Mouse (Mus musculus) limb, embryonic 13.5 days (tissue): Measurements from ENCODE around the gene Tmem220. TPM values are rescaled to one million over a fixed set of nuclear protein-coding genes. Genes with fewer than 3 reads are reported as not detected.
"Not testable (repeated sequence)": the region's sequence is repeated elsewhere in the genome, so short reads cannot be mapped to it uniquely, and the experiment has no call there.

Source experiments
- ATAC-seq: fragments of 200-750 bp; cut with Nextera tagmentation; 2 replicates; pipeline ENCODE4 v1.8.0; 2017; ENCODE audit warnings: low read depth, moderate number of reproducible peaks, moderate TSS enrichment; ENCODE audit not compliant: low FRiP score
- H3K27ac ChIP-seq: fragments of 300-500 bp; sonication (generic); 2 replicates; pipeline ENCODE4 v1.5.1; 2015; ENCODE audit warnings: inconsistent platforms, mild to moderate bottlenecking, moderate library complexity
- H3K27me3 ChIP-seq: fragments of 300-500 bp; sonication (generic); 2 replicates; pipeline ENCODE4 v1.6.1; 2015; ENCODE audit warnings: mild to moderate bottlenecking, inconsistent platforms
- H3K36me3 ChIP-seq: fragments of 300-500 bp; sonication (generic); 2 replicates; pipeline ENCODE4 v1.6.1; 2015; ENCODE audit warnings: inconsistent platforms, mild to moderate bottlenecking, moderate library complexity
- H3K4me1 ChIP-seq: fragments of 300-500 bp; sonication (generic); 2 replicates; pipeline ENCODE4 v1.6.1; 2015; ENCODE audit warnings: inconsistent platforms
- H3K4me2 ChIP-seq: fragments of 300-500 bp; sonication (generic); replicated peaks from 2 replicates; pipeline ENCODE4 v1.6.1; 2015; ENCODE audit warnings: inconsistent platforms, mild to moderate bottlenecking, moderate library complexity
- H3K4me3 ChIP-seq: fragments of 300-500 bp; sonication (generic); 2 replicates; pipeline ENCODE4 v1.5.1; 2015; ENCODE audit warnings: moderate library complexity, mild to moderate bottlenecking, inconsistent platforms
- H3K9ac ChIP-seq: fragments of 300-500 bp; sonication (generic); 2 replicates; pipeline ENCODE4 v1.6.1; 2015; ENCODE audit warnings: mild to moderate bottlenecking, inconsistent platforms
- H3K9me3 ChIP-seq: fragments of 300-500 bp; sonication (generic); 2 replicates; pipeline ENCODE4 v1.6.1; 2016; ENCODE audit warnings: inconsistent platforms
- WGBS: fragments of 180-500 bp; shearing (Covaris S2); methylation state at CpG from one replicate; pipeline ENCODE4 v1.1.7; 2015; 5-methylcytosine and 5-hydroxymethylcytosine counted together
- polyA plus RNA-seq: library from polyadenylated mRNA; unstranded; fragments of >200 nt; fragmentation: Nextera tagmentation; extraction: Ambion mirVana; gene quantifications from 2 replicates; pipeline ENCODE4 v1.2.1, GENCODE M21; 2015

The Tmem220 gene
- polyA plus RNA-seq, 1 experiment from 2014 or later: 1.6 TPM

- WGBS: 87% methylated on average over 13 of the region's 13 CpGs
- Histone ChIP-seq H3K4me3 (no peak overlapping the region), H3K9me3 (no peaks in the 10 kb centered on the region), H3K4me2 (no peak overlapping the region), H3K27me3 (peaks cover 12% of the 10 kb centered on the region), H3K27ac (no peak overlapping the region), H3K4me1 (peaks cover 17% of the 10 kb centered on the region; the same call in 1 of the 2 replicates), H3K9ac (no peak overlapping the region), H3K36me3 (no peaks in the 10 kb centered on the region)
- no peak for ATAC-seq
Measured at GRCm38 (mm10) chr11:67022354-67023115, 2.4 kb upstream of the Tmem220 start.

- H3K27me3 ChIP-seq: peaks cover 12% of the 10 kb centered on the region
- not testable (repeated sequence) for H3K4me3 ChIP-seq, ATAC-seq, H3K36me3 ChIP-seq, H3K4me2 ChIP-seq, H3K27ac ChIP-seq, H3K9me3 ChIP-seq, H3K9ac ChIP-seq
- peaks cover 10% of the 10 kb centered on the region; the same call in 1 of the 2 replicates for H3K4me1 ChIP-seq
- 39% methylated on average over 1 of the region's 1 CpGs for whole genome bisulfite sequencing
Measured at GRCm38 (mm10) chr11:67023191-67023590, 1.8 kb upstream of the Tmem220 start.

GRCm38 (mm10) chr11:67023802-67024340 is 1.1 kb upstream of the Tmem220 start:
- Histone ChIP-seq H3K36me3 (no peaks in the 10 kb centered on the region), H3K27ac (no peak overlapping the region), H3K27me3 (peaks cover 12% of the 10 kb centered on the region; the same call in 1 of the 2 replicates), H3K4me2 (peak overlapping the region; percentile 76), H3K4me1 (0 out of 2 replicates have a peak, but pooled peaks cover 8% of the 10 kb centered on the region), H3K9ac (no peak overlapping the region), H3K9me3 (no peaks in the 10 kb centered on the region), H3K4me3 (no peak overlapping the region)
- WGBS: 40% methylated on average over 6 of the region's 6 CpGs
- ATAC-seq: no peak

GRCm38 (mm10) chr11:67030904-67031602 is 6.1 kb downstream of the Tmem220 start:
- H3K9ac ChIP-seq: no peak overlapping the region
- no peak for ATAC-seq
- no peak overlapping the region for H3K4me3 ChIP-seq
- no peaks in the 10 kb centered on the region for H3K27me3 ChIP-seq
- no peak overlapping the region for H3K4me2 ChIP-seq
- WGBS: 54% methylated on average over 16 of the region's 16 CpGs
- H3K9me3 ChIP-seq: no peaks in the 10 kb centered on the region
- H3K36me3 ChIP-seq: no peaks in the 10 kb centered on the region
- no peak overlapping the region for H3K27ac ChIP-seq
- no peaks in the 10 kb centered on the region for H3K4me1 ChIP-seq

- Histone ChIP-seq H3K4me1 (no peaks in the 10 kb centered on the region), H3K4me2 (no peak overlapping the region), H3K27ac (no peak overlapping the region), H3K9me3 (no peaks in the 10 kb centered on the region), H3K9ac (no peak overlapping the region), H3K36me3 (no peaks in the 10 kb centered on the region), H3K4me3 (no peak overlapping the region), H3K27me3 (no peaks in the 10 kb centered on the region)
- 60% methylated on average over 2 of the region's 2 CpGs for WGBS
- ATAC-seq: no peak
Measured at GRCm38 (mm10) chr11:67031603-67031915, 6.6 kb downstream of the Tmem220 start.

GRCm38 (mm10) chr11:67034775-67035485 is 10.0 kb downstream of the Tmem220 start:
- no peak overlapping the region for H3K27ac ChIP-seq

GRCm38 (mm10) chr11:67036229-67036628 is 11.3 kb downstream of the Tmem220 start:
- no peak overlapping the region for H3K9ac ChIP-seq
- H3K4me1 ChIP-seq: no peaks in the 10 kb centered on the region
- no peaks in the 10 kb centered on the region for H3K9me3 ChIP-seq
- H3K27me3 ChIP-seq: no peaks in the 10 kb centered on the region
- 89% methylated on average over 6 of the region's 6 CpGs for WGBS
- H3K36me3 ChIP-seq: peaks cover 42% of the 10 kb centered on the region
- no peak for ATAC-seq
- H3K27ac ChIP-seq: no peak overlapping the region
- no peak overlapping the region for H3K4me3 ChIP-seq
- H3K4me2 ChIP-seq: no peak overlapping the region

More at GRCm38 (mm10) chr11:67034775-67035485, 10.0 kb downstream of the Tmem220 start:
- H3K4me2 ChIP-seq: no peak overlapping the region
- H3K27me3 ChIP-seq: no peaks in the 10 kb centered on the region
- no peaks in the 10 kb centered on the region for H3K4me1 ChIP-seq
- no peaks in the 10 kb centered on the region for H3K9me3 ChIP-seq
- H3K9ac ChIP-seq: no peak overlapping the region
- no peak for ATAC-seq
- 83% methylated on average over 4 of the region's 4 CpGs for WGBS
- H3K4me3 ChIP-seq: no peak overlapping the region
- peaks cover 29% of the 10 kb centered on the region for H3K36me3 ChIP-seq

GRCm38 (mm10) chr11:67036892-67037291 is 11.9 kb downstream of the Tmem220 start:
- H3K27me3 ChIP-seq: no peaks in the 10 kb centered on the region
- H3K4me1 ChIP-seq: no peaks in the 10 kb centered on the region
- peaks cover 48% of the 10 kb centered on the region for H3K36me3 ChIP-seq
- no peak overlapping the region for H3K9ac ChIP-seq
- H3K27ac ChIP-seq: no peak overlapping the region
- H3K9me3 ChIP-seq: no peaks in the 10 kb centered on the region
- H3K4me3 ChIP-seq: no peak overlapping the region
- H3K4me2 ChIP-seq: no peak overlapping the region
- ATAC-seq: no peak
- WGBS: 95% methylated on average over 9 of the region's 9 CpGs

- Histone ChIP-seq H3K27ac (no peak overlapping the region), H3K27me3 (no peaks in the 10 kb centered on the region), H3K4me3 (no peak overlapping the region), H3K4me1 (no peaks in the 10 kb centered on the region), H3K9ac (no peak overlapping the region), H3K36me3 (peaks cover 53% of the 10 kb centered on the region), H3K9me3 (no peaks in the 10 kb centered on the region), H3K4me2 (no peak overlapping the region)
- WGBS: 95% methylated on average over 3 of the region's 3 CpGs
- ATAC-seq: no peak
Measured at GRCm38 (mm10) chr11:67039799-67040198, 14.8 kb downstream of the Tmem220 start.

GRCm38 (mm10) chr11:67040483-67040882 is 15.5 kb downstream of the Tmem220 start:
- H3K4me1 ChIP-seq: no peaks in the 10 kb centered on the region
- no peak overlapping the region for H3K4me3 ChIP-seq
- WGBS: 97% methylated on average over 6 of the region's 6 CpGs
- H3K27me3 ChIP-seq: no peaks in the 10 kb centered on the region
- no peak overlapping the region for H3K27ac ChIP-seq
- H3K36me3 ChIP-seq: peaks cover 59% of the 10 kb centered on the region
- H3K4me2 ChIP-seq: no peak overlapping the region
- H3K9me3 ChIP-seq: no peaks in the 10 kb centered on the region
- no peak for ATAC-seq
- no peak overlapping the region for H3K9ac ChIP-seq

- no peaks in the 10 kb centered on the region for H3K4me1 ChIP-seq
- H3K4me2 ChIP-seq: no peak overlapping the region
- H3K27me3 ChIP-seq: no peaks in the 10 kb centered on the region
- no peaks in the 10 kb centered on the region for H3K9me3 ChIP-seq
- ATAC-seq: no peak
- no peak overlapping the region for H3K4me3 ChIP-seq
- H3K27ac ChIP-seq: no peak overlapping the region
- H3K9ac ChIP-seq: no peak overlapping the region
- WGBS: 51% methylated on average over 8 of the region's 8 CpGs
- H3K36me3 ChIP-seq: peaks cover 56% of the 10 kb centered on the region
Measured at GRCm38 (mm10) chr11:67043007-67043406, 18.1 kb downstream of the Tmem220 start.

GRCm38 (mm10) chr11:67044959-67045358 is 20.0 kb downstream of the Tmem220 start:
- no peak for ATAC-seq
- H3K4me1 ChIP-seq: no peaks in the 10 kb centered on the region
- H3K9ac ChIP-seq: no peak overlapping the region
- H3K27ac ChIP-seq: no peak overlapping the region
- H3K27me3 ChIP-seq: no peaks in the 10 kb centered on the region
- H3K36me3 ChIP-seq: peaks cover 48% of the 10 kb centered on the region
- H3K4me3 ChIP-seq: no peak overlapping the region
- no peaks in the 10 kb centered on the region for H3K9me3 ChIP-seq
- no peak overlapping the region for H3K4me2 ChIP-seq
- WGBS: 84% methylated on average over 6 of the region's 6 CpGs
